Mouse (Mus musculus) limb, embryonic 10.5 days (tissue): Measurements from ENCODE around the gene Frk. TPM values are rescaled to one million over a fixed set of nuclear protein-coding genes. Genes with fewer than 3 reads are reported as not detected.
A peak's percentile ranks its signal among the peaks of the same experiment; 100 is the strongest.
"Not testable (repeated sequence)": the region's sequence is repeated elsewhere in the genome, so short reads cannot be mapped to it uniquely, and the experiment has no call there.

ENCODE experiments used
- DNase-seq: peaks from one replicate; pipeline ENCODE4 v3.0.0-alpha.2; 2017; ENCODE audit warnings: low spot score
- H3K27ac ChIP-seq: fragments of 300-500 bp; sonication (generic); 2 replicates; pipeline ENCODE4 v1.5.1; 2016; ENCODE audit warnings: mild to moderate bottlenecking
- H3K27me3 ChIP-seq: fragments of 300-500 bp; sonication (generic); 2 replicates; pipeline ENCODE4 v1.6.1; 2016; ENCODE audit warnings: low read depth, mild to moderate bottlenecking; ENCODE audit not compliant: poor library complexity, severe bottlenecking
- H3K36me3 ChIP-seq: fragments of 300-500 bp; sonication (generic); 2 replicates; pipeline ENCODE4 v1.6.1; 2016; ENCODE audit warnings: mild to moderate bottlenecking, moderate library complexity
- H3K4me1 ChIP-seq: fragments of 300-500 bp; sonication (generic); 2 replicates; pipeline ENCODE4 v1.6.1; 2016
- H3K4me3 ChIP-seq: fragments of 300-500 bp; sonication (generic); 2 replicates; pipeline ENCODE4 v1.5.1; 2016; ENCODE audit warnings: mild to moderate bottlenecking, moderate library complexity
- H3K9me3 ChIP-seq: fragments of 300-500 bp; sonication (generic); replicated peaks from 2 replicates; pipeline ENCODE4 v1.6.1; 2016; ENCODE audit warnings: mild to moderate bottlenecking
- WGBS: fragments of 180-500 bp; shearing (Covaris S2); methylation state at CpG from one replicate; pipeline ENCODE4 v1.1.7; 2016; 5-methylcytosine and 5-hydroxymethylcytosine counted together
- polyA plus RNA-seq: library from polyadenylated mRNA; unstranded; fragments of >200 nt; fragmentation: Nextera tagmentation; extraction: Ambion mirVana; gene quantifications from 2 replicates; pipeline ENCODE4 v1.2.1, GENCODE M21; 2016

Frk gene
- polyA plus RNA-seq, 1 experiment from 2014 or later: 3.4 TPM

DNA sequence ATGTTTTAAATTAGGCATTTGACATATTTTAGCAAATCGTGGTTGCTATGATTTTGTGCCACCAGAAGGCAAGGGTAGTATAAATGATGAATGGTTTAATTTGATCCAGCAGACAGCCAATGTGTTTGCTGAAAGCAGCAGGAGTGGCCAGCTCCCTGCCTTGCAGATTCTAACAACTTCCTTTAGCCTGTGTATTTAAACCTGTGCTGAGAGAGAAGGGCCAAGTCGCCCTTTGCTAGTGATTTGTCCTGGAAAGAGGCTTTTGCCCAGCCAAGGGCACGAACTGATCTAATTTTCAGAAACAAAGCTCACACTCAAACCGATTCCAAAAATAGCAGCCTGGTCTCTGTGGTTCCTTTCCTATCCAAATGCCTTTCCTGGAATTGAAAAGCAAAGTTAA, 29.4 kb downstream of the Frk start:
- Histone ChIP-seq H3K27me3 (no peaks in the 10 kb centered on the region), H3K36me3 (no peaks in the 10 kb centered on the region), H3K27ac (peak overlapping the region; percentile 17; the same call in 1 of the 2 replicates), H3K4me3 (no peak overlapping the region), H3K9me3 (no peaks in the 10 kb centered on the region), H3K4me1 (peaks cover 15% of the 10 kb centered on the region)
- WGBS: 29% methylated on average over 4 of the region's 4 CpGs
- peak; percentile 36 for DNase-seq

DNA sequence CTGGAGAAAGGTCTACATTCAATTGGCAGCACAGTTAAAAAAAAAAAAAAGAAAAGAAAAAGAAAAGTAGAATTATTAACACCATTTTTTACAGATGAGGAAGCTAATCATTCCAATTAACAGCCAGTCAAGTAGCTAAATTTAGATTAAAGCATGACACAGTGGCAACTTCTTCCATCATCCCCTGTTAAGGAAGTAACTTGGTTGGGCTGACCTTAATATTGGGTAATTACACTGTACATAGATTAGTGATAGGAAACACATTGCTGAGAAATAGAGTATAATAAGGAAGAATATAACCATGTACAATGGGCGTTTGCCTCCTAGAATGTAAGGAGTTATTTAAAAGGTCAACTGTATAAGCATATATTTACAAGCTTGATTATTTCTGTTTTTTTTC, 42.4 kb downstream of the Frk start:
- H3K4me1 ChIP-seq: no peaks in the 10 kb centered on the region
- WGBS: 91% methylated on average over 1 of the region's 1 CpGs
- H3K36me3 ChIP-seq: no peaks in the 10 kb centered on the region
- no peak overlapping the region for H3K4me3 ChIP-seq
- DNase-seq: no peak
- H3K9me3 ChIP-seq: no peaks in the 10 kb centered on the region
- no peak overlapping the region for H3K27ac ChIP-seq
- no peaks in the 10 kb centered on the region for H3K27me3 ChIP-seq

DNA sequence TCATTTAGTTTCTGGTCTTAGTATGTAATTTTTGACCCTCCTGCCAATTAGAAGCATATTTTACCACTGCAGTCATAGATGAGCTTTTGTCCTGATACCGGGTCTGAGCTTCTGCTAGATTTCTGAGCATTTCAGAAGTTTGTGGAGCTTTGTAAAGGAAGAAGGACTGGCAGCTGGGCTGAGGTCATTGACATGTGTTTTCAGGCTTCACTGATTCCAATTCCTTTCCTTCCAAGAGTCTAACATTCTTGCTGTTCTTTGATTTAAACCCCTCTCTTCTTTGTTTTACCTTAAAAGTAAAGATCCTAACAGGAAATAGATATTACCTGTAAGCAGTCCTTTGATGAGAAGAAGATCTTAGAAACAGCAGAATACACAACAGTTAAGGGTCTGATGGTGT, 48.6 kb downstream of the Frk start:
- Histone ChIP-seq H3K27me3 (no peaks in the 10 kb centered on the region), H3K4me3 (no peak overlapping the region), H3K27ac (no peak overlapping the region), H3K4me1 (no peaks in the 10 kb centered on the region), H3K9me3 (no peaks in the 10 kb centered on the region), H3K36me3 (no peaks in the 10 kb centered on the region)
- WGBS: 83% methylated on average over 1 of the region's 1 CpGs
- no peak for DNase-seq

DNA sequence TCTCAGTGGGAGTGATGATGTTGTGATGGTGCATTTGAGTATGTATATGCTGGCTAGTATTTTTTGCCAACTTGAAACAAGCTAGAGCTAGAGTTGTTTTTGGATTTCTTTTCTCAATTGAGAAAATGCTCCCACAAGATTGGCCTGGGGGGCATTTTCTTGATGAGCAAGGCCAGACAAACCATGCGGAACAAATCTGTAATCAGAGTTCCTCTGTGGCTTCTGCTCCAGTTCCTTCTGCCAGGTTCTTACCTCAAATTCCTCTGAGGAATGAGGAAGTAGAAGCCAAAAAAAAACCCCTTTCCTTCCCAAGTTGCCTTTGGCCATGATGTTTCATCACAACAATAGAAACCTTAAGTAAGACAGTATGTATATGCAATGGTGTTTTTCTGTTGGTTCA, 49.3 kb downstream of the Frk start:
- WGBS: 70% methylated on average over 1 of the region's 1 CpGs
- no peak overlapping the region for H3K27ac ChIP-seq
- H3K4me1 ChIP-seq: no peaks in the 10 kb centered on the region
- DNase-seq: no peak
- H3K27me3 ChIP-seq: no peaks in the 10 kb centered on the region
- H3K36me3 ChIP-seq: no peaks in the 10 kb centered on the region
- H3K4me3 ChIP-seq: no peak overlapping the region
- no peaks in the 10 kb centered on the region for H3K9me3 ChIP-seq

DNA sequence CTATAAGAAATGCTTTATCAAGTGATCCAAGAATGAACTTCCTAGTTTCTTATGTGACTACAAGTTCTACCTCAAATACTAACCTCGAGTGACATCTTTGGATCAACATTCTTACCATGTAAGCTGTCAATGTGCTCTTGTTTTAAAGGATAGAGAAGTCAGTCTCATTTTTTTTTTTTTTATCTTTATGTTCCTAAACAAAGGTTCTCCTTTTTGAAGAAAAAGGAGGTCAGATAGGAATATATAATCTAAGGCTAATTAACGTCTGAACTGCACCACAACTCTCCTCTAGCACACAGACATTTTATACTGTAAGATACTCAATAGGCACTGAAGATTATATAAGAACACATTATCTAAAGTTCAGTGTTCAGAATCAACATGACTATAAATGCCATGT, 57.5 kb downstream of the Frk start:
- no peak for DNase-seq
- H3K4me3 ChIP-seq: no peak overlapping the region
- H3K9me3 ChIP-seq: no peaks in the 10 kb centered on the region
- no peaks in the 10 kb centered on the region for H3K36me3 ChIP-seq
- no peaks in the 10 kb centered on the region for H3K4me1 ChIP-seq
- no peaks in the 10 kb centered on the region for H3K27me3 ChIP-seq
- 81% methylated on average over 2 of the region's 2 CpGs for WGBS
- no peak overlapping the region for H3K27ac ChIP-seq

DNA sequence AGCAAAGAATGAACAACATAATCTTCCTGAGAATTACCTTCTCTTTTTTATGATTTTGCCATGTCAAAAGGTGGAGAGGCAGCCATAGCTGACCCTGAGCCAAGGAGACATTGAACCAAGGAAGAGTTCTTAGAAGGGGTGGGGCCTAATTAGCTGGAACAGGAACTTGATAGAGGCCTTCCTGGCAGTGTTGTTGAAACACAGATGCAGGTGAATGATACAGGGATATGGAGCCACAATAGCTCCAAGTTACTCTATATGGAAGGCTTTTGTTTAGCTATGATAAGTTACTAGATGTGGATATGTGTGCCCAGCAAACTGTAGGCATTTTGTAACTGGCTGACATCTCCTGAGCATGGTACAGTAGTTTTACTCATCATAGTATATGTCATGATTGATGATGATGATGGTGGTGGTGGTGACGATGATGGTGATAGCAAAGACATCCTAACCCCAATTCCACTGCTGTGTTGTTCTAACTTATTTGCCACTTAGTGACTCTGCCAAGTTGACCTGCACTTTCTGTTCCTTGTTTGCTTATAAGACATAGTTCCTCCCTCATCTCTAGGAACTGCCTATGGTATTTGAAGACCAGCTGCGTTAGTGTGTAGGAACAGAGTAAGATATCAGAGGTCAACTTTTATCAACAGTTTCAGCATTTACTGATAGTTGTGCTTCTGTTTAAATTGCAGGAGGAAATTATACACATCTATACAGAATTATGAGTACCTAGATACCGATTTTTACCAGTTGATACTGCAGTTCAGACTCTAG, 58.7 kb downstream of the Frk start:
- no peaks in the 10 kb centered on the region for H3K9me3 ChIP-seq
- no peak for DNase-seq
- H3K27me3 ChIP-seq: no peaks in the 10 kb centered on the region
- H3K27ac ChIP-seq: no peak overlapping the region
- no peak overlapping the region for H3K4me3 ChIP-seq
- no peaks in the 10 kb centered on the region for H3K4me1 ChIP-seq
- no peaks in the 10 kb centered on the region for H3K36me3 ChIP-seq
- 91% methylated on average over 3 of the region's 3 CpGs for WGBS

DNA sequence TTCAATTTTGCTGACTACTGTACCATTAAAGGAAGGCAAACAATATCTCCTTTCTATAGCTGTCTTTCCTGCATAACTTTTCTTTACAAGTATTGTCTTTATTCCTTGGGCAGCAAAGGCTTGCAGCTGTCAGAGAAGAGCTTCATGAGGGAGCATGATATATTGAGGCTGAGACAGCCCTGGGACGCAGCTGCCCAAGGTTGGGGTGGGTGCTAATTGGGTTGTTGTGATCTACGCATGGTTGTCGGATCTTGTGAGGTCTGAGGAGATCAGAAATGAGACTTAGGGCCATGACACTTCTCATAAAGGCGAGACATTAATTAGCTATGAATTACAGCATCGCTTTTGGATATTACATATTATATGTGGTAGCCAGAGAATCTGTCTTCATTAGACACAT, 67.4 kb downstream of the Frk start:
- H3K27me3 ChIP-seq: no peaks in the 10 kb centered on the region
- WGBS: 82% methylated on average over 5 of the region's 5 CpGs
- H3K4me1 ChIP-seq: no peaks in the 10 kb centered on the region
- H3K36me3 ChIP-seq: no peaks in the 10 kb centered on the region
- H3K4me3 ChIP-seq: no peak overlapping the region
- H3K27ac ChIP-seq: no peak overlapping the region
- DNase-seq: no peak
- no peaks in the 10 kb centered on the region for H3K9me3 ChIP-seq

DNA sequence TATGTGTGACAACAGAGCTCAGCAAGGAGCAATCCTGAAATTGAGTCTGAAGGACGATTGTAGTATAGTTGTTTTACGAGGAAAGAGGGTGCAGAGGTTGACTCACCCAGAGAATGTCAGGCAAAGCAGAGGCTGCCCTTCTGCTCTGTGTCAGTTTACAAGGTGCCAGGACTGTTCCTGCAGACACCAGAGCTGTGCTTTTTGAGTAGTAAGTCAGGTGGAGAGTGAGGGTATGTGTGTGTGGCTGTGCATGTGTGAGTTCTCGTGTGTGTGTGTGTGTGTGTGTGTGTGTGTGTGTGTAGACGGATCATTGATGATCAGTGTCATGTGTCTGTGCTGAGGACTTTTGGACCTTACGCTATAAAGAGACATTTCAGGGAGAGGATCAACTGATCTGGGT, 68.4 kb downstream of the Frk start:
- no peaks in the 10 kb centered on the region for H3K27me3 ChIP-seq
- H3K4me1 ChIP-seq: no peaks in the 10 kb centered on the region
- H3K36me3 ChIP-seq: no peaks in the 10 kb centered on the region
- H3K9me3 ChIP-seq: no peaks in the 10 kb centered on the region
- 78% methylated on average over 5 of the region's 5 CpGs for WGBS
- no peak for DNase-seq
- no peak overlapping the region for H3K27ac ChIP-seq
- H3K4me3 ChIP-seq: no peak overlapping the region

DNA sequence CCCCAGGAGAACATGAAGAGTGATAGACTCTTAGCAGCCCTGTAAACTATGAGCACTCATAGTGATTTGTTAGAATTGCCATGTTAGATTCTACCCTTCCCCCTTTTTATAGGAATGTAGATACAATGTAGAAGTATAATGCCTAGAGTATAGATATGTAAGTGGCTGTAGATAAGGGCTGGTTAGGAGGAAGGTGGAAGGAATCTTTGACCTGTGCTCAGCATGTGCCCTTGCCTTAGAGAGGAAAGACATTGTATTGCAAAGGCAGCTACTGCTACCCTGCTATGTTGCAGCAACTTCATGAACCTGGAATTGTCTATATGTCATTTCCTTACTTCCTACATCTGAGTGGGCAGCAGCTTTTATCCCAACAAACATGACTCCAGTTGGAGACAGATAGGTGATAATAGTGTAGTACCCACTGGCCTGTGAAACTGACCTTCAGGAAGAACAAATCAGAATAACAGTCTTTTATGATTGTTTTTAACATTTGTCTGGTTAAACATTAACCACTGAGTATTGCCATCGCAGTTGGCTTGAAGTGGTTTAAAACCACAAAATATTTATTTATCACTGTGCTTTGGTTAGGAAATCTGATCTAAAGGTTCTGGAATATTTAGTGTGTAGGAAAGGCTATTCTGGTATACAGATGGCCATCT, 80.4 kb downstream of the Frk start:
- Histone ChIP-seq H3K4me3 (no peak overlapping the region), H3K27ac (no peak overlapping the region), H3K4me1 (no peaks in the 10 kb centered on the region), H3K9me3 (no peaks in the 10 kb centered on the region), H3K27me3 (no peaks in the 10 kb centered on the region), H3K36me3 (no peaks in the 10 kb centered on the region)
- no peak for DNase-seq
- 94% methylated on average over 1 of the region's 1 CpGs for whole genome bisulfite sequencing

DNA sequence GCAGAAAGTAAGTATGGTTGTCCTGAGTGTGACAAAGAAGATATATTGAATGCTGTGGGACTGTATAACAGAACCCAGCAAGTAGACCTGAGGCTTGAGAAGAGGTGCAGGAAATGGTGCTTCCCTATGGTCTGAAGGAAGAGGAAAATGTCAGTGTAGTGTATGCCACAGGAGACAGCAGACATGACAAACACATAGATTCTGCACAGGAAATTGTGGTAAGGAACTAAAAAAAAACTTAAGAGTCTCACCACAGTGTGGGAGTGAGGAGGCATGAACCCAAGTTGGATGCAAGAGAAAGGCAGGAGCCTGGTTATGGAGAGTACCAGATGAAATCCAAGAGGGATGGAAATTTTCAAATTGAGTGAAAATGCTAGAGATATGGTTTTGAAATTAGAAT, 132.3 kb downstream of the Frk start:
- H3K4me1 ChIP-seq: no peaks in the 10 kb centered on the region
- H3K9me3 ChIP-seq: no peaks in the 10 kb centered on the region
- no peak for DNase-seq
- no peak overlapping the region for H3K4me3 ChIP-seq
- no peaks in the 10 kb centered on the region for H3K27me3 ChIP-seq
- no peaks in the 10 kb centered on the region for H3K36me3 ChIP-seq
- no peak overlapping the region for H3K27ac ChIP-seq

DNA sequence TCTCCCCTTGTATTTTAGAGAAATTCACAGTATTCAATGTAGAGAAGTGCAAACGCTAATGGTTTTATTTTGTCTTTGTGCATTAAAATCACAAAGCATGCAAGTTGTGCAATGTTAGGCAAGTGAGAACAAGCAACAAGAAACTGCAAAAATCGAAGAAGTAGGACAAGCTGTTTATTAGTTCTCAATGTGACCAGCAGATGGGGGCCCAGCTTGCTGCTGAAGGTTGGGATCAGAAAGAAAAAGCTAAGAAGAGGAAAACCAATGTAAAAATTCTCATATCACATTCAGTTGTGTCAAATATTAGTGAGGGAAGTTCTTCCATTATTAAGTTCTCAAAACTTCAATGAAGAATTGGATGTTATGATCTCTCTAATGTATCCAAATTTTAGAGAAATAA, 134.0 kb downstream of the Frk start:
- no peaks in the 10 kb centered on the region for H3K36me3 ChIP-seq
- H3K4me1 ChIP-seq: no peaks in the 10 kb centered on the region
- H3K9me3 ChIP-seq: no peaks in the 10 kb centered on the region
- WGBS: 58% methylated on average over 2 of the region's 2 CpGs
- no peaks in the 10 kb centered on the region for H3K27me3 ChIP-seq
- no peak overlapping the region for H3K4me3 ChIP-seq
- peak; percentile 30 for DNase-seq
- H3K27ac ChIP-seq: no peak overlapping the region

DNA sequence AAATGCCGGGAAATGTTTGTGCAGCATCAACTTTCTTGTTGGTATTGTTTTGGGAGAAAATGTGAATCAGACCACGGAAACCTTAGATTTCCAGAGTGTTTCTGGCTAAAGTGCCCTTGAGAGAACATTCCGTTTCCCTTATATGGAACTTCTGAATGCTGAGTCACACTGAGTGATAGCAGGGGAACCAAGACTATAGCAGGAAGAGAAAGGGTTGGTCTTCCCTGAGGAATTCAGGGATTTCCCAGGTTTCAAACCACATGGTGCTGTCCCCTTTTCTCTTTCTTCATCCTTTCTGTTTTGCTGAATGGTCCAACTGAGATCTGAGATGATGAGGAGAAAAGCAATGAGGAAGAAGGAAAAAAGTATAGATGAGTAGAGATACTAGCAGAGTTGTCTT, 135.3 kb downstream of the Frk start:
- H3K4me3 ChIP-seq: no peak overlapping the region
- H3K4me1 ChIP-seq: no peaks in the 10 kb centered on the region
- no peaks in the 10 kb centered on the region for H3K27me3 ChIP-seq
- 77% methylated on average over 3 of the region's 3 CpGs for whole genome bisulfite sequencing
- DNase-seq: no peak
- H3K36me3 ChIP-seq: no peaks in the 10 kb centered on the region
- H3K9me3 ChIP-seq: no peaks in the 10 kb centered on the region
- H3K27ac ChIP-seq: no peak overlapping the region

DNA sequence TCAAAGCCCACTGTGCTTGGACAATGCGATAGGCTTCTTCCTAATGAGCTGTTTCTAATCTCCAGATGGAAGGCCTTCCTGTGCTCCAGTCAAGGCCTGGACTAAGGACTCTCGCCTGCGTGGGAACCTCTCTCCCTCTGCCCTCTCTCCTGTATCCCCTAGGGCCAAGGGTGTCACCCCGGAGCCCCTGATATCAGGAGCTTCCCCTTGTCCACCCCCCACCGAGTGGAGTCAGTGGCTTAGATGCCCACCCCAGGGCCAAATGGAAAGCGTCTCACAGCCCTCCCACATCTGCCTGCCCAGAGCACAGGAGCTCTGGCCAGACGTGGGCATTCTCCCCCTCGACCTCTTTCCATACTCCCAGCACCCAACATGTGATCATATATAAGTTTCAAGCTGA, 137.3 kb downstream of the Frk start:
- not testable (repeated sequence) for H3K36me3 ChIP-seq, H3K4me3 ChIP-seq
- WGBS: 86% methylated on average over 8 of the region's 8 CpGs

DNA sequence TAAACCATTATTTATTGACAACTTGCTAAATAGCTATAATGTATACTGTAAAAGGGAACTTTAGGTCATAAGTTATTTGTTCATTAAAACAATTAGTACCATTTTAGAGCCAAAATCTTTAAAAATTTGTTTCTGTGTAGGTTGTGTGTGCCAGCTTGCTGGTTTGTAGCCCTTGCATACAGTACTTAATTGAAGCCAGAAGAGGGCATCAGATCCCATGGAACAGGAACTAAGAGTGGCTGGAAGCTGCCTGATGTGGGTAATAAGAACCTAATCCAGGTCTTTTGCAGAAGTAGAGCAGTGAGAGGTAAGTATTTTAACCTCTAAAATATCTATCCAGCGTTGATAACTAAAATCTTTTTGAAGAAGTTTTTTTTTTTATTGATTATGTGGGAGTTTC, 155.0 kb downstream of the Frk start:
- H3K9me3 ChIP-seq: no peaks in the 10 kb centered on the region
- H3K27ac ChIP-seq: no peak overlapping the region
- no peaks in the 10 kb centered on the region for H3K36me3 ChIP-seq
- 69% methylated on average over 1 of the region's 1 CpGs for WGBS
- no peaks in the 10 kb centered on the region for H3K27me3 ChIP-seq
- H3K4me1 ChIP-seq: no peaks in the 10 kb centered on the region
- DNase-seq: no peak
- no peak overlapping the region for H3K4me3 ChIP-seq

More for the DNA sequence above, 137.3 kb downstream of the Frk start:
- H3K27me3 ChIP-seq, H3K9me3 ChIP-seq, DNase-seq, H3K4me1 ChIP-seq, H3K27ac ChIP-seq: not testable (repeated sequence)
